Mouse (Mus musculus) kidney, adult 2 months (tissue): ENCODE measurements around the gene Fat1.

Source experiments
- CTCF ChIP-seq: fragments of 200-500 bp; conservative IDR thresholded peaks from 2 replicates; pipeline ENCODE4 v1.5.1; 2011; ENCODE audit warnings: low read depth, mild to moderate bottlenecking, control low read depth, low read length, moderate library complexity, mixed read lengths; ENCODE audit not compliant: insufficient read depth, insufficient read length
- POLR2A ChIP-seq: fragments of 200-500 bp; IDR thresholded peaks from one replicate; pipeline ENCODE4 v1.6.1; 2011; ENCODE audit warnings: low read depth, low read length, control low read depth

- TF ChIP-seq POLR2A: no peak
- TF ChIP-seq CTCF: no peak
Observed at GRCm38 (mm10) chr8:45062311-45062710, 127.1 kb downstream of the Fat1 start.
